Mouse (Mus musculus): ENCODE measurements around the gene Ostc.

Gene Ostc

DNA sequence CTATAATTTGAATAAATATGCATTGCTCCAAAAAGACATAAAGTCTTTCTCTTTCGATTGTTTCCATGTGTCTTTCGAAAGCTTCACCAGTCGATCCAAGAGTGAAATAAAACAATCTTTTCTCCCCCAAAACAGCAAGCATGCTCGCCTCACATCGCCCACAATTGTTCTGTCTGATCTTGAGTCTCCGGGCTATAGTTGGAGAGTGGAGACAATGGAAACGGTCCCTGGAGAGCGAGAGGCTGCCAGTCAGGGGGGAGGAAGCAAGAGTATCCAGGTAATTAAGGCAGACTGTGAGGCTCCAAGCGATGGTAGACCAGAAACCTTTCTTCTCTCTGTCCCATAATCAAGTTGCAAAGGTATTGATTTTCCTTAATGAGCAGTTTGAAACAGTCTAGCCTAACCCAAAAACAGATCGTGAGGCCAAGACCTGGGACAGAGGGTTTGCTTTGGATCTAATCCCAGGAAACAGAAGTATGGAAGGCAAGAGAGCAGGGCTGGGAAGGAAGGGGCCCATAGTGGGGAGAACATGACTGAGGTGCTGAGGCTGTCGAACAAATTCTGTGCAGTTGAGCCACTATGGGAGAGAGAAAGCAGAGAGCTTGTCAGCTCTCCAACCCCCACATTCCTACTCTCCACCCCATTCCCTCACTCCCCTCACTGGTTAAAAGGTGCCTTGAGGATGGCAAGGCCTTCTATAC is 63.0 kb downstream of the Ostc start:
- in situ Hi-C loops (cut with MboI): no loop called here
